Mouse (Mus musculus) layer of hippocampus, postnatal 25 days (tissue): ENCODE results near the gene Aff4. TPM values are rescaled to one million over a fixed set of nuclear protein-coding genes. Genes with fewer than 3 reads are reported as not detected.
A peak's percentile ranks its signal among the peaks of the same experiment; 100 is the strongest.
"Not testable (repeated sequence)": the region's sequence is repeated elsewhere in the genome, so short reads cannot be mapped to it uniquely, and the experiment has no call there.

Source experiments
- DNase-seq, 2 experiments: peaks; one replicate each; pipeline ENCODE4 v3.0.0; 2022; ENCODE audit warnings: mixed read lengths in 2 of 2, low spot score in 1 of 2; ENCODE audit errors: extremely low spot score in 1 of 2
- total RNA-seq, 2 experiments: library from RNA; stranded (reverse); gene quantifications; 2 replicates each; pipeline ENCODE4 v1.2.3; 2021

Aff4 gene
- total RNA-seq, 2 experiments from 2014 or later, result 199 to 222 TPM

DNA sequence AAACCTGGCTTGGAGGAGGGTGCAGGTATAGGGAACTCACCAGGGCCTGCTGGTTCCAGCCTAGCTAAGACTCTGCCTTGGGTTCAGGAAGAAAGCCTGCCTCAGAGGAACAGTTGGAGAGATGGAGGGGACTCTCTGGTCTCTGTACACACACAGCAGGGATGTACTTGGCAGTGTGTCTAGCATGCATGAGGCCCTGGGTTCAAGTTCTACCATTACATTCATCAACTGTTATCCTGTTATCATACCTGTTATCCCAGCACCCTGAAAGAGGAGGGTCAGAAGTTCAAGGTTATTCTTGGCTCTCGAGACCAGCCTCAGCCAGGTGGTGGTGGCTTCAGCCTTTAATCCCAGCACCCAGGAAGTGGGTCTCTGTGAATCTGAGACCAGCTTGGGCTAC is 13.7 kb upstream of the Aff4 start:
- no peak for DNase-seq

DNA sequence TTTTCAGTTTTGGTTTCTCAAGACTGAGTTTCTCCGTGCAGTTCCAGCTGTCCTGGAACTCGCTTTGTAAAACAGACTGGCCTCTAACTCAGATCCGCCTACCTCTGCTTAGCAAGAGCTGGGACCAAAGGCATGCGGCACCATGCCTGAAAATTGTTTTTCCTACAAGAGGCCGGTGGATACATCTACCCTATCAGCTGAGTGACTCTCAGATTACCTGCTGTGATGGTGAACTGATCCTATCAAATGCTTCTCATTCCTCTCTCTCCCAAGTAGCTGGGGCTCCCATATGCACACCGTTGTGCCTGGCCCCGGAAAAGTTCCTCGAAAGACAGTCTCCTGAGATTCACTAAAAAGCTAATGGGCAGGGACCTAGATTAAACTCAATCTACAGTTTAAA is 12.9 kb upstream of the Aff4 start:
- no peak for DNase-seq

DNA sequence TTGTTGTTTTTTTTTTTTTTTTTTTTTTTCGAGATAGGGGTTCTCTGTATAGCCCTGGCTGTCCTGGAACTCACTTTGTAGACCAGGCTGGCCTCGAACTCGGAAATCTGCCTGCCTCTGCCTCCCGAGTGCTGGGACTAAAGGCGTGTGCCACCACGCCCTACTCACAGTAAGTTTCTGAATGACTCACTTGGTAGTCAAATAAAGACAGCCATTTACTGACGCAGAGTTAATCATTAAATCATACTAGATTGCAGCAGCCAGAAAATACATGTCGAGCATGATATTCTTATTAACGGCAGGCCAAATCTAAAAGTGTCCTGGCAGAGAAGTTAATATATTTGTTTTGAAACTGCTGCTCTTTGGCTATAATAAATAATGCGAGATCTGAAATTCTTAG is 9.6 kb upstream of the Aff4 start:
- not testable (repeated sequence) for DNase-seq

DNA sequence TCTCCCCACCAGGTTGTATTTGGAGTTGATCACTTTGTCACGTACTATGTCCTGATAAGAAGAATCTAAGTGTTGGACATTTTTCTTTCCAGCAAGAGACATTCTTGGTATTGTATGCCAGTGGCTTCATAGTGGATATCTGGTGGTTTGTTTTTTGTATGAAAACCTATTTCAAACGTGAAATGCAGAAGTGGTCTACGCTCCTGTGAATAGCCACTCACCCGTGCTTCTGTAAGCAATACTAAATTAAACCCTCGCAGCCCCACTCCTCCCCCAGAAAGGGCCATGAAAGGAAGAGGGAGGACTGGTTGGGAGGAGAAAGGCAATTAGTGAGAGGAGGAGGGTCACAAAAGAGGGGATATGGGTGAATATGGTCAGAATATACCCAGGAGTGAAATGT is 7.9 kb upstream of the Aff4 start:
- no peak for DNase-seq

DNA sequence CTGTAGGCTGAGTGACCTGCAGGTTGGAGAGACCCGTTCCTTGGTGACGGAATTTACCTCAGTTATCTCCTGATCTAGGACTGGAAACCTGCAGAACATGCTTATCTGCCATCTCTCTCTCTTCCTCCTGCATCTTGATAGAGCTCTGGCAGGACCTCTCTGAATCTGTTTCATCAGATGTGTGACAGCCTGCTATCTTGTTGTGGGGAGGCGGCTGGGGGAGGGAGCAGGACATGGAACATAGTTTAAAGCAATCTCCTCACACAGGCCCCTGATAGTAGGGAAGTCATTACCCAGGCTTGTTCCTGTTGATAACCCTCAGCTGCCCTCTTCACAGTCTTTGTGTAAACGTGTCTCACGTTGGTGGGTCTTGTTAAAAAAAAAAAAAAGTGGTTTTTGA is 5.3 kb upstream of the Aff4 start:
- DNase-seq, result peak; percentile 10 to 15

DNA sequence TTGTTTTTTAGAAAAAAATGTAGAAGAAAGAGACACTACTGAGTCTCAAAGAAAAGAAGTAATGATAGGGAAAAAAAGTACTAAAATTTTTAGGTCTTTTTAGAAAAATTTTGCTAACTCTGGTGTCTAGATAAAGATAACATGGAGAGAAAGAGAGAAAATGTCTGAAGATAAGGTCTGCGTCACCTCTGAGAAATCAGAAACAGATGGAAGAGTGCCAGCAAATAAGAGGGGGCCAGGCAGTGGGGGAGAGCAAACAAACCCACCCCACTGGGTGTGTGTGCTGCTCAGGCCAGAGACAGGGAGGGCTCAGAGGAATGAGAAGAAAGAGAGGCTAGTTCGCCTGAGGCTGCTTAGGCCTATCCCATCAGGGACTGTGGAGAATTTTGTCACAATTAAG is 4.9 kb upstream of the Aff4 start:
- DNase-seq, result no peak

DNA sequence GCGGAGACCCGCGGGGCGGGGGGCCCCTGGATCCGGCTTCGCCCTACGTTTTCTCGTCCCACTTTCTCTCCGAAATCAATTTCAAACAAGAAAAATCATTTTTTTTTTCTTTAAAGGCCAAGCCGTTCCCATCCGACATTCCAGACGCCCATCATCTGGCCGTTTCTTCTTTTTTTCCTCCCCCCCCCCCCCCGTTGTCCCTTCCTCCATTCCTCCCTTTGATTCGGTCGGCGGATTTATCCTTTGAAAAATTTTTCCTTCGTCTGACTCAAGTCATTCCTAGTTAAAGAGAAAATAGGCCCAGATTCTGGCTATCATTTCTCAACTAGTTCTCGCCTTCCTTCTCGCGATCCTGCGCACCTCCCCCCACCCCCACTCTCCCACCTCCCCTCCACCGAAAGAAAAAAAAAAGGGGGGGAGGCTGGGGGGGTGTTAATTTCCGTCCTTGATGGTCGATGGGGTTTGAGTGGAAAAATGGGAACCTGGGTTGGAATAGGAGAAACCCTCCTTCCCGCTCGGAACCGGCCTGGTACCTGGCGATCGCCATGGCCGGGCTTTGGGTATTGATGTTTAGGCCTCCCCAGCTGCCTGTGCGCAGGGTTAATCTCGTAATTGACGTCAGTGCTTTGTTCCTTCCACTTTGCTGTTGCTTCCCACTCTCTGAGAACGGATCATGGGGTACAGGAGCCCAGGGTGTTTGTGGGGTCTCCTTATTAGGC is 750 bp downstream of the Aff4 start:
- DNase-seq, result peak; percentile 35 to 54

DNA sequence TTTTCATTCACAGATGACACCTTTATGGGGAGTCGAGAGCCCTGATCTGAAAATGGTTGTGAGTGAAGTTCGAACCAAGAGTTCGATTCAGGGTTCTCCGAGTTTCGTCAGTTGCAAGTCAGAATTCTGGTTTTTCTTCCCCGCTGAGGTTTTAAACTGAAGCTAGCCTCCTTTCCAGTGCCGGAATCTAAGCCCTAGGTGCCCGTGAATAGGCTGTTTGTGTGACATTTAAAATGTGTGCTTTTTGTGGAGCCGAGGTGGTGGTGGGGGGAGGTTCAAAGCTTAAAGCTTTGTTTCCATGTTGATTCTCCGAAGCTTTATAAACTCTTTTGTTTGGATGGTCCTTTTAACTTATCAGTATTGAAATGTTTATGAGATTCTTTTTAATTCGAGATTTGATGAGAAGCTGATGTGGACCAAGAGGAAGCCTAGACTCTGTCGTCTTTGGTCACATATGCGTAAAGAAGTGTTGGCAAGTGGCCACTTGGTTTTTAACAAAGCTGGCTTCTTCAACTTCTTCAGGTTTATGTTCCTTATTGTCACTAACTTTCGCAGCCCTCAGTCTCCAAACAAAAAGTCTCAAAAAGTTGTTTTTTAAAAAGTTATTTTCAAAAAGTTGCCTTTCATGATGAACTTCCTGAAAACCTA is 1.4 kb downstream of the Aff4 start:
- DNase-seq, result no peak

DNA sequence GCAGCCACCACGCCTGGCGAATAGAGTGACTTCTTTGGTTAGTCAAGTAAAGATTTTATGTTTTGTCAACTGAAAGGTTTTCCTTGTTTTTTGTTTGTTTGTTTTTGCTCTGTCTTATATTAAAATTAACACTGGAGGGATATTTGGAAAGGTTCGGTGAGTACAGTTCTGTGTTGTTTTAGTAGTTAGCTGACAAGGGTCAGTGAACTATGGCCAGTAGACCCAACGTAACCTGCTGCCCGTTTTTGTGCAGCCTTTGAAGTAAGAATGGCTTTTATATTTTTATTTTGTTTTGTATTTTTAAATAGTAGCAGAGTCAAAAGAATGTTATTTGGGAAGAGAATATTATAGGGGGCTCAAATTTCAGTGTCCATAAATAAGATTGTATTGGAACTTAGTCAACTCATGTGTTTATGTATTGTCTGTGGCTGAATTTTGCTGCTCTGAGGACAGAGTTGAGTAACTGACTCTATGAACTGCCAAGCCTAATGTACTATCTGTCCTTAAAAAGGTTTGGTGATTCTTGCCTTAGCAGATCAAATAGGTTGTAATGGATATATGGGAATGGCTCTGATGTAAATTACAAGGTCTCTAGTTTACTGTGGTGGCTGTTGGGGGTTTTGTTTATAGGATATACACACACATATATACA is 8.0 kb downstream of the Aff4 start:
- DNase-seq, result no peak

DNA sequence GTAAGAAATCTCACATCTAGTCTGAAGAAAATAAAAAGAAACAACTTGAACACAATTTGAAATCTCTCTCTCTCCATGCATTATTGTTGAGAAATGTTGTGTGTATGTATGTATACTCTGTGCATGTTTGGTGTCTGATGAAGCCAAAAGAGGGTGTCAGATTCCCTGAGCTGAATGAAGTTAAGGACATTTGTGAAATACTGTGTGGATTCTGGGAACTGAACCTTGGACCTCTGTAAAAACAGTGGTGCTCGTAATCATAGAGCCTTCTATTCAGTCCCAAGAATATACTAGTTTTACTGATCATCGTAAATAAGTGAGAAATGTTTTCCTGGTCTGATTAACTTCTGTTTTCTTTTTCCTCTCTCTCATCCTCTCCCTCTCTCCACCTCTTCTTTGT is 16.4 kb downstream of the Aff4 start:
- no peak for DNase-seq

DNA sequence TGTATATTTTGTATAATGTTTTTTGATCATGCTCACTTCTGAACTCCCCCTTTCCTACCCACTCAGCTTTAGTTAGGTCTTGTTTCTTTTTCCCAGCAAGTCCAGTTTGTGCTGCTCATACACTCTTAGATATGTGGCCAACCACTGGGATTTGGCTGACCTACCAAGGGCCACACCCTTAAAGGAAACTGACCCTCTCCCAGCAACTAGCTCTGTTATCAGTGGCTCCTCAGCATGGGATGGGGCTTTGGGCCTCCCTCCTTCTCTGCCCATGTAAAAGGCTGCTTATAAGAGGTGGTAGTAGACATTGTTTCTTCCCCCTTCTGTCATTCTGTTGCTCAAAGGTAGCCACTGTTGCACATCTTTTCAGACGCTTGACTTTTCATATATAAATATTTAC is 28.3 kb downstream of the Aff4 start:
- DNase-seq, result no peak

DNA sequence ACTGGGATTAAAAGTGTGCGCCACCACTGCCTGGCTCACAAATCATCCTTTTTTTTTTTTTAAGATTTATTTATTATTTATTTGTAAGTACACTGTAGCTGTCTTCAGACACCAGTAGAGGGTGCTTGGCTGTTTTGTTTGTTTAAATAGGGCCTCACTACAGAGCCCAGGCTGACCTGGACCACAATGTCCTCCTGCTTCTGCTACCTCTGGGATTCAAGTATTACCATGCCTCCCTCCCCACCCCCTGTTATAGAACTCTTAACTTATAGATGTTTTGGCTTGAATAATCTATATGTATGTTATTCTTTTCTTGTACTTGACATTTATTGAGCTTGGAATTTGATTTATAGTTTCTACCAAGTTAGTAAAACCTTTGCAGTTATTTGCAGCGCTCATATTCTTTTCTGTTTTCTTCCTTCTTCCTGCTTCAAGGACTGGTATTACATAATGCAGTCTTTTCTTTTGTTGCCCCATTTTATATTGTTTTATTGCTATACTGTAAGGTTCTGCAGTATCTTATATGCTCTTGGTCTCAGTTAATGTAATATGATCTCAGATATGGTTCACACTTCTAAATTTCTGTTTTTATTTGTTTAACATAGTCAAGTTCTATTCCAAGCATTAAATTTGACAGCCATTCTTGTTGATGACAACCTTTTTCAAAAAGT is 33.3 kb downstream of the Aff4 start:
- DNase-seq, result no peak

DNA sequence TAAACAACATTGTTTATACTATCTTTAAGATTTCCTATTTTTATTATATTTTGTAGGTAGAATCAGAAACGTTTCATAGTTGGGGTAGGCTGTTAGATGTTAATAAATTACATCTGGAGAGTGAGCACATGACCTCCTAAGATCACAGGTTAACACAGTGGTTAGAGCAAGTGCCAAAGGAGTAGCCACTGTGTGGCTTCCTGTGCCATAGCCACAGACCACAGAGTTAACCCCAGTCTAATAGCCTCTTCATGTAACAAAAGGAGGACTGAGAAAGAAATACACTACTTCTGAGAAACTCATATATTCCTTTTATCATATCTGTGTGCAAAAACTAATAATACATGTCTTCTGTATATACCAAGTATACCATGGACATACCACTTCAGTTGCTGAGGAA is 43.2 kb downstream of the Aff4 start:
- DNase-seq, result no peak

DNA sequence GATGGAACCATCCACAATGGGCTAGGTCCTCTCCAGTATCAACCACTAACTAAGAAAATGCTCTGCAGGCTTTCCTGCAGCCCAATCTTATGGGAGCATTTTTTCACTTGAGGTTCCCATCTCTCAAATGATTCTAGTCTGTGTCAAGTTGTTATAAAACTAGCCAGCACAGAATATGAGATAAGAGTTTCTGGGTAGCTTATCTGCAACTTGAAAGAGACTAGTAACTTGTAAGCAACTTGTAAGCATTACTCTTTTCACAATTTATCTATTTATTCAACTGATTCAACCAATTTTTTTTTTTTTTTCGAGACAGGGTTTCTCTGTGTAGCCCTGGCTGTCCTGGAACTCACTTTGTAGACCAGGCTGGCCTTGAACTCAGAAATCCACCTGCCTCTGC is 53.0 kb downstream of the Aff4 start:
- DNase-seq, result no peak

DNA sequence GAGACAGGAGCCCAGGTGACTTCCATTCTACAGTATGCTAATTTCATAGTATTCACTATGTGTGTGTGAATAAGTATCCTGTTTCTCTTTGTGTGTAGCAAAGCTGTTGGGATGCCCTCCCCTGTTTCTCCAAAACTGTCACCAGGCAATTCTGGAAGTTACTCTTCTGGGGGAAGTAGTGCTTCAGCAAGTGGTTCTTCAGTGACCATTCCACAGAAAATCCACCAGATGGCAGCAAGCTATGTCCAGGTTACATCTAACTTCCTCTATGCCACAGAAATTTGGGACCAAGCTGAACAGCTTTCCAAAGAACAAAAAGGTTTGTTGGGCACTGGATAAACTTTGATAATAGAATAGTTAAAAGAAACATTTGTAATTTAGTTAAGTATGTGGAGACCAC is 61.1 kb downstream of the Aff4 start:
- no peak for DNase-seq

DNA sequence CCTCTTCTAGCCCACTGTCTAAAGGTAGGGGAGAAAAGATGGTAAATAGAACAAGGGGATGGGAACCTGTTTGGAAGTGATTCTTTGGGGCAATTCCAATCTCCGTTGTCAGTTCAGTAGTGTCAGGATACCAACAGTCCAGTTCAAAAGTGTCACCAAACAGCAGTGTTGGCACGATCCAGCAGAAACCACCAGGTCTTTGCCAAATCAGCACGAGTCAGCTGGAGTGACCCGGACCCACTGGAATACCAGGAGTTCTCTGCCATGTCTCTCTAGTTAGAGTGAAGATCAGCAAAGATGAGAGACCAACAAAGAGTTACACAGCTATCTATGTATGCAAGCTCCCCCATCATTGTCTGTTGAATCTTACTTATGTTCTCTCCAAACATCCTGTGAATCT is 63.2 kb downstream of the Aff4 start:
- no peak for DNase-seq

DNA sequence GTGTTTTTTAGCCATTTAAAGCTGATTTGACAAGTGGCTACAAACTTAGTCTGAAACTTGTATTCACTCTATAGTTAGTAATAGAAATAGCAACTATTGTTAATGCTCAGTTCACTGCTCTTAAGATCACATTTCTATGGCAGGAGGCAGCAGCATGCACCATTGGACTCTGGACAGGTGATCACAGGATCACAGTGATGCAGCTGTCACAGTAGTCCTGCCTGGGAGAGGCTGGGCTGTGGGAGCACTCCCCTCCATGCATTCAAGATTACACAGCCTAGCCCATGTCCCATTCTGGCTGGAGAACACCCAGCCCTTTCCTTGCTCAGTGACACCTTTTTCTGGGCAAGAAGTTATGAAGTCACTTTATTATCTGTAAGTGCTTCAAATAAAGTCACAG is 67.4 kb downstream of the Aff4 start:
- no peak for DNase-seq

DNA sequence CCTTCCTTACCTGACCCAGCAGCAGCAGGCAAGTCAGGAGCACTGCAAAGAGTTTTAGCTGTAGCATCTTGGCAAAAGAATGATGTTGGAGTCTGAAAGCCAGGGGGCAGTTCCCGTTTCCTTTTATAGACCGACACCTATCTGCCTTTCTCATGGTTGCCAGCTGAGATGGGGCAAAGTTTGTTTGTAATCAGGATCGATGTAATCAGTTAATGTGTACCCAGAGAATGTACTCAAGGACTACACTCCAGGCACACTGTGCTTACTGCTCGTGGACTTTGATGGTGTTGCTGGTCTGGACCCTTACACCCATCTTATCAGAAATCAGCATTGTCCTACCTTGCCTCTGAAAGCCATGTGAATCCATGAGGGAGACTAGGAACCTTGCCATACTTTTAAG is 72.4 kb downstream of the Aff4 start, which contains the start of gene Leap2:
Gene Leap2, minus strand, starts transcription at position 135 of the 400 bp plus-strand sequence.
- DNase-seq, result no peak

DNA sequence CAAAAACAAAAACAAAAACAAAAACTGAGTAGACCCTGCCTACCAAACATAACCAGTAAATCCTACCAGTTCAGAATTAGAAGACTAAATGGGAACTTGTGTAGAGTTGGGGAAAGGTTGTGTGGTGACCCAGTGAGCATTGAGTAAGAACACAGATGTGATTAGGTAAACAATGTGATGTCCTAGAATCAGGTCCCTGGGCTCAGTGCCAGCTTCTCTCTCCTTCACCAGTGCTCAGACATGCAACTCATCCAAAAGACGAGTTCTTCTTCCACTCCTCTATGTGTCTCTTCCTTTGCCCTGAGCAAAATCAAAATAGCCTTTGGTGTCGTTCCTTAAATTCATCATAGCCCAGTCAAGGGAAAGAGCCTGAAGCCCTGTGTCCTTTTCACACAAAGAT is 74.2 kb downstream of the Aff4 start:
- DNase-seq, result no peak

DNA sequence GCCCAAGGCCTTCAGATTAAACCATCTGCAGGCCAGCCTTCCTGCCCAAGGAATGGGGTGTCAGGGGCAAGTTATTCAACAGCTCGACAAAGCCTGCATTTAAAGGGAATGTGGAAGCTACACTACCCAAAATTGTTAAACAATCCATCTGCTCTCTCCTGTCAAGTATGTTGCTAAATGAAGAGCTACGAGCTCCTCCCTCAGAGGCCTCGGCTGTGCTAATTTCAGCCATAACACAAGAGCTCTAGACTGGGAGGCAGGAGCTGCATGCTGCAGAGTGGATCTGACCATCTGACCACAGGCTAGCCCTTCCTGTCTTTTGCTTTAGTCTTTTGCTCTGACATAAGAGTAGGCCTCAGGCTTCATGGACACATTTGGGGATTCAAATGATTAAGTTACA is 74.6 kb downstream of the Aff4 start:
- DNase-seq, result no peak

DNA sequence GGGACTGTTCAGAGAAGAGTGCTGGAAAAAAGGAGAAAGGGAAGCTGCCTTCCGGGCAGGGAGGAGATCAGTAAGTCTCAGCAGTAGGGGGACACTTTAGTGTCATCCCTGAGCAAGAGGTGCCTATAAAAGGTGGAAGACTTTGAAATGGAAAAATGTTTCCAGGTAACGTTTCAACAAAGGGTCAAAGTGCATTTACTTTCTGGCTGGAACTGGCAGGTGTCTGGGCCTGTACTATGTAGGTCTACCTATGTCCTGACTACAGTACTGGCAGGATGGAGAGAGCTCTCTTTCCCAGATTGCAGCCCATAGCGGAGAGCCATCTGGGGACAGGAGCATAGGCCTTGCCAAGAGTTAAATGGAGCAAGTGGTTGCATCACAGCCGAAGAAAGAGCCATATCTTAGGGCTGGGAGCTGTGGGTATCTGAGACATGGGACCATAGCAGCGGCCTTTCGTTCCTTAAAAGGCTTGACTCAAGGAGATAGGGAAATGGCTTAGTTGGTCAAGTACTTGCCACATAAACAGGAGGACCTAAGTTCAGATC is 75.2 kb downstream of the Aff4 start:
- DNase-seq, result no peak
